ENCODE assay signal across 17 mouse cellular contexts in the genomic region with DNA sequence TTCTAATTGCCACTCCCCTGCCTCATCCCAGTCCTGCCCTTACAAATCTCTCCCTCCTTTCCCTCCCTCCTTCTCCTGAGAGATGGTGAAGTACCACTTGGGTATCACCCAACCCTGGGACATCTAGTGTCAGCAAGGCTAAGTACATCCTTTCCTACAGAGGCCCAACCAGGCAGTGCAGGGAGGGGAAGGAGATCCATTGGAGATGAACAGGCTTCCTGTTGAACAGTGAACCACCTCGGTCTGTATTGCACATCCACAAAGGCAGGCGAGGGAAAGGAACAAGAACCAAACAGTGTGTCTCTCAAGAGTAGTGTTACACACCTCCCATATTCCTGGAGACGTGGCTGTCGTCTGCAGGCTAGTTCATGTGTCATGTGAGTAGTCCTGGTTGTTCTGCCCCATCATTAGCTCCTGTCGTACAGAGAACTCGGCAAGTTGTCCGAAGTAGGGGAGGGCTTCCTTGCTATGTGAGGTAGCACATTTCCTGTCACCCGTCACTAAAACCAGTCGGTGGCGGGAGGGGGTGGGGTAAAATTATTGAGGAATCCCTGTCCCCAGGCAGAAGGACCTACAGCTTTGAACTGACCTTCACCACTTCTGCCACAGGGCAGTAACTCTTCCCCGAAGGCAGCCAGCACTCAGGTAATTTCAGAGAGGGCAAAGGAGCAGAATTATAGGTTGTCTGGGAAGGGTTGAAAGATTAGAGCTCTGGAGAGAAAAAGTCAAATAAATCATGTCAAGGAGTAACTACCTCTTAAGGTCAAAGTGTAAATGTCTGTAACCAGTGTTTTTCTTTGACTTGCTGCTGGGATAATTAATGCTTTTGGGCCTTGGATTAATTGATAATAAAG.
DNase-seq lines count a peak whose midpoint lies in the region; ATAC-seq and TF ChIP-seq lines count a peak whose summit lies in the region.
"Had no signal": no experiment of that assay in that cellular context is flagged by ENCODE, and none has a peak within 500 bp of the region (broad histone marks: within the 10 kb centered on the region; RNA-seq: fewer than 3 reads in every experiment).

No protein-coding gene starts in this region.

- no peak overlapping the region for H3K27ac ChIP-seq in heart, adult 2 months
- H3K27ac ChIP-seq in embryonic facial prominence, embryonic 10.5 days (replicated peaks), result no peak overlapping the region
- H3K27ac ChIP-seq: embryonic facial prominence, embryonic 13.5 days; hindbrain, embryonic 12.5 days; layer of hippocampus, adult 2 months; liver, embryonic 13.5 days; midbrain, embryonic 15.5 days had no signal

- 53% methylated on average over 11 of the region's 11 CpGs for WGBS in heart, adult 2 months
- WGBS in embryonic facial prominence, embryonic 10.5 days, result 52% methylated on average over 11 of the region's 11 CpGs

- TF ChIP-seq POLR2A in heart, adult 2 months (IDR thresholded peaks at IDR 0.05; ENCODE audit: insufficient read depth, low read depth, low read length), result no peak

- no peaks in the 10 kb centered on the region for H3K79me2 ChIP-seq in heart, adult 2 months (replicated peaks; ENCODE audit: control insufficient read depth, insufficient read depth, low read length)

- H3K27me3 ChIP-seq in heart, adult 2 months (ENCODE audit: control insufficient read depth, insufficient read depth, low read length), result no peaks in the 10 kb centered on the region
- H3K27me3 ChIP-seq in embryonic facial prominence, embryonic 10.5 days (replicated peaks; ENCODE audit: low read depth, poor library complexity, severe bottlenecking), result no peaks in the 10 kb centered on the region
- H3K27me3 ChIP-seq: embryonic facial prominence, embryonic 13.5 days; hindbrain, embryonic 12.5 days; liver, embryonic 13.5 days; midbrain, embryonic 15.5 days had no signal

- peak; percentile 54 for ATAC-seq in megakaryocyte, adult 5-6 weeks (ENCODE audit: poor library complexity, severe bottlenecking)
- ATAC-seq: forebrain, postnatal 0 days; midbrain, embryonic 15.5 days had no signal

- H3K9me3 ChIP-seq in embryonic facial prominence, embryonic 10.5 days, result no peaks in the 10 kb centered on the region
- H3K9me3 ChIP-seq: embryonic facial prominence, embryonic 13.5 days; hindbrain, embryonic 12.5 days; liver, embryonic 13.5 days; midbrain, embryonic 15.5 days had no signal

- no peak overlapping the region for H3K9ac ChIP-seq in heart, adult 2 months (ENCODE audit: low read depth, low read length)
- H3K9ac ChIP-seq: embryonic facial prominence, embryonic 13.5 days; forebrain, postnatal 0 days; hindbrain, embryonic 12.5 days; liver, embryonic 13.5 days; midbrain, embryonic 15.5 days had no signal

- TF ChIP-seq CTCF in heart, adult 2 months (IDR thresholded peaks at IDR 0.05), result no peak

- no peaks in the 10 kb centered on the region for H3K4me1 ChIP-seq in heart, adult 2 months (ENCODE audit: control insufficient read depth, insufficient read depth, low read length)
- H3K4me1 ChIP-seq in embryonic facial prominence, embryonic 10.5 days, result peaks cover 14% of the 10 kb centered on the region
- H3K4me1 ChIP-seq: embryonic facial prominence, embryonic 13.5 days; hindbrain, embryonic 12.5 days; liver, embryonic 13.5 days; midbrain, embryonic 15.5 days had no signal

- DNase-seq in heart, adult 11 months, result peak; percentile 58
- DNase-seq in heart, adult 2 months, result no peak
- peak; percentile 16 for DNase-seq in embryo, embryonic 10 days (ENCODE audit: low spot score)
- peak; percentile 10 for DNase-seq in embryonic facial prominence, embryonic 10.5 days (ENCODE audit: low spot score)
- no peak for DNase-seq in cerebellum, postnatal 36 days
- no peak for DNase-seq in urinary bladder, postnatal 10 days (ENCODE audit: low spot score)
- DNase-seq: B cell, adult 2 months; forebrain, postnatal 0 days; kidney, adult 18-20 months; left cerebral cortex, postnatal 4 days; liver, embryonic 13.5 days; thymus, postnatal 25 days had no signal

- H3K36me3 ChIP-seq in heart, adult 2 months (ENCODE audit: control insufficient read depth, insufficient read depth, low read length), result no peaks in the 10 kb centered on the region
- H3K36me3 ChIP-seq in embryonic facial prominence, embryonic 10.5 days (replicated peaks), result no peaks in the 10 kb centered on the region
- H3K36me3 ChIP-seq: embryonic facial prominence, embryonic 13.5 days; hindbrain, embryonic 12.5 days; liver, embryonic 13.5 days; midbrain, embryonic 15.5 days had no signal

- no peak overlapping the region for H3K4me3 ChIP-seq in heart, adult 2 months
- H3K4me3 ChIP-seq in embryonic facial prominence, embryonic 10.5 days, result no peak overlapping the region
- H3K4me3 ChIP-seq: embryonic facial prominence, embryonic 13.5 days; hindbrain, embryonic 12.5 days; layer of hippocampus, adult 2 months; liver, embryonic 13.5 days; midbrain, embryonic 15.5 days had no signal

- intact Hi-C loops in heart, adult 2 months (cut with DNase I), result no loop called here

- no peak for TF ChIP-seq EP300 in heart, adult 2 months (IDR thresholded peaks at IDR 0.05; ENCODE audit: insufficient read depth, low read depth, low read length)

Comparison
In these comparisons a context has a peak if more than half of its experiments do, and no peak if none do; other contexts are left out.
1. DNase-seq: peak in heart, adult 11 months (single experiment), embryo, embryonic 10 days (single experiment) and embryonic facial prominence, embryonic 10.5 days (single experiment); none in heart, adult 2 months (0 of 2), cerebellum, postnatal 36 days (0 of 2) and urinary bladder, postnatal 10 days (single experiment).